Mouse (Mus musculus): ENCODE data around the gene Erp44. TPM values are rescaled to one million over a fixed set of nuclear protein-coding genes. Genes with fewer than 3 reads are reported as not detected.

The Erp44 gene
- polyA plus RNA-seq, 1 experiment from 2014 or later: 89.5 TPM

- H3K36me3 ChIP-seq: no peaks in the 10 kb centered on the region
- ATAC-seq (ENCODE audit: low FRiP score, low read depth): no peak
- H3K9ac ChIP-seq: no peak overlapping the region
- H3K4me3 ChIP-seq: no peak overlapping the region
- no peaks in the 10 kb centered on the region for H3K4me1 ChIP-seq
- 58% methylated on average over 3 of the region's 3 CpGs for WGBS
- no peak overlapping the region for H3K27ac ChIP-seq
- no peaks in the 10 kb centered on the region for H3K27me3 ChIP-seq
- no peak overlapping the region for H3K4me2 ChIP-seq (replicated peaks)
- H3K9me3 ChIP-seq: no peaks in the 10 kb centered on the region
These were observed 53.8 kb downstream of the Erp44 start for GRCm38 (mm10) chr4:48225604-48226003.

DNA sequence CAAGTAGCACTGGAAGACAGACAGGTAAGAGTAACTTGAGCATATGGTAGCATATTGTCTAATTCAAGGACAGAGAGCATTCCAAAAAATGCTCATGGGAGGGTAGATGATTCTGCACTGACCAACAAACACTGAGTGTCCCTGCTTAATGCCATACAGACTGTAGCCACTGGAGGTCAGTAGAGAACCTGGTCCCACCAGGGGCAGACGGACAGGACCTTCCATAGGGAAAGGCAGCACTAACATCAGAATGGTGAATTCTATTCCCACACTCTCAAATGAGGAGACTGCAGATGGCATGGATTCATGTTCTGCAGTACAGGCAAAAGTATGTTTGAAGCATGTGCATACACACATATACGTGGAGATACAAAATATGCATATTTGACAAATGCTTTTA is 54.2 kb downstream of the Erp44 start:
- Histone ChIP-seq H3K4me2 (replicated peaks) (no peak overlapping the region), H3K36me3 (no peaks in the 10 kb centered on the region), H3K27me3 (no peaks in the 10 kb centered on the region), H3K4me3 (no peak overlapping the region), H3K9me3 (no peaks in the 10 kb centered on the region), H3K4me1 (no peaks in the 10 kb centered on the region), H3K9ac (no peak overlapping the region), H3K27ac (no peak overlapping the region)
- 33% methylated on average over 2 of the region's 2 CpGs for WGBS
- no peak for ATAC-seq (ENCODE audit: low FRiP score, low read depth)

DNA sequence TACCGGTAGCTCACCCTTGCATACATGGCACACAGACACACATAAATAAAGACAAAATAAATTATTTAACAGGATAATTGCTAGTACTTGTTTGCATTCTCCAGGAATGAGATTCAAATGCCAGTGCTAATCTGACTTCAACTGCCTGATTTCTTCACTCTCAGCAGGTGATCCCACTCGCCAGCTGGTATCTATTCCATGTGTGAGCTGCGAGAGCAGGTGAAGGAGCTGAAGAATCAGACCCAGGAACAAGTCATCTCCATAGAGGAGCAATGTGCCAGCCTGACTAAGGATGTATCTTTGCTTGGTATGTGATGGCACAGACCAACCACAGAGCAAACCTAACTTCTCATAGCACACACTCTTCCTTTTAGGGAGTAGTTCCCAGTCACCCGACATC is 75.8 kb downstream of the Erp44 start:
- 90% methylated on average over 4 of the region's 4 CpGs for WGBS
- peaks cover 48% of the 10 kb centered on the region for H3K36me3 ChIP-seq
- ATAC-seq (ENCODE audit: low FRiP score, low read depth): no peak
- H3K4me3 ChIP-seq: no peak overlapping the region
- H3K27ac ChIP-seq: no peak overlapping the region
- no peak overlapping the region for H3K9ac ChIP-seq
- no peaks in the 10 kb centered on the region for H3K4me1 ChIP-seq
- no peak overlapping the region for H3K4me2 ChIP-seq (replicated peaks)
- H3K27me3 ChIP-seq: no peaks in the 10 kb centered on the region
- H3K9me3 ChIP-seq: no peaks in the 10 kb centered on the region

- H3K4me3 ChIP-seq: no peak overlapping the region
- no peak overlapping the region for H3K4me2 ChIP-seq (replicated peaks)
- H3K27me3 ChIP-seq: no peaks in the 10 kb centered on the region
- H3K4me1 ChIP-seq: no peaks in the 10 kb centered on the region
- WGBS: 74% methylated on average over 8 of the region's 8 CpGs
- ATAC-seq (ENCODE audit: low FRiP score, low read depth): no peak
- H3K36me3 ChIP-seq: peaks cover 48% of the 10 kb centered on the region
- H3K9me3 ChIP-seq: no peaks in the 10 kb centered on the region
- no peak overlapping the region for H3K9ac ChIP-seq
- H3K27ac ChIP-seq: no peak overlapping the region
These were observed 80.9 kb downstream of the Erp44 start for GRCm38 (mm10) chr4:48198447-48198846.

DNA sequence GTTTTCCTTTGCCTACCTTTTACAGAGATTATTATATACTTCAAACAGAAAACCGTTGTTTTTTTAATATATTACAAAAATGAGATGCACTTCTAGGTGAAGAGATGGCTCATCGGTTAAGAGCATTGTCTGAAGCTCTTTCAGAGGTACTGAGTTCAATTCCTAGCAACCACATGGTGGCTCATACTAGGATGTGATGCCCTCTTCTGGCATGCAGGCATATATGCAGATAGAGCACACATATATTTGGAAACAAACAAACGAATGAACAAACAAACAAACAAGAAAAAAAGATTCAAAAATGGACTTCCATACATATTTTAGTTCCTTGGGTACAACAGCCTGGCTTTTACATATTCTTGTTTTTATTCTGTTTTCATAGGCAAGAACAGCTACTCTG is 81.4 kb downstream of the Erp44 start:
- 87% methylated on average over 3 of the region's 3 CpGs for WGBS

GRCm38 (mm10) chr4:48182115-48182806 is 97.1 kb downstream of the Erp44 start:
- H3K36me3 ChIP-seq: peaks cover 32% of the 10 kb centered on the region; the same call in 1 of the 2 replicates
- H3K9ac ChIP-seq: no peak overlapping the region
- ATAC-seq (ENCODE audit: low FRiP score, low read depth): no peak
- H3K27me3 ChIP-seq: no peaks in the 10 kb centered on the region
- no peak overlapping the region for H3K4me3 ChIP-seq
- H3K9me3 ChIP-seq: no peaks in the 10 kb centered on the region
- no peak overlapping the region for H3K27ac ChIP-seq
- H3K4me1 ChIP-seq: no peaks in the 10 kb centered on the region
- H3K4me2 ChIP-seq (replicated peaks): no peak overlapping the region
- 87% methylated on average over 8 of the region's 8 CpGs for WGBS

More for the DNA sequence above, 81.4 kb downstream of the Erp44 start:
- Histone ChIP-seq H3K27ac (no peak overlapping the region), H3K4me3 (no peak overlapping the region), H3K4me2 (replicated peaks) (no peak overlapping the region), H3K27me3 (no peaks in the 10 kb centered on the region), H3K4me1 (no peaks in the 10 kb centered on the region), H3K9ac (no peak overlapping the region), H3K9me3 (no peaks in the 10 kb centered on the region), H3K36me3 (peaks cover 42% of the 10 kb centered on the region)
- no peak for ATAC-seq (ENCODE audit: low FRiP score, low read depth)

GRCm38 (mm10) chr4:48181366-48181765 is 98.0 kb downstream of the Erp44 start:
- WGBS: 56% methylated on average over 6 of the region's 6 CpGs
- H3K36me3 ChIP-seq: peaks cover 32% of the 10 kb centered on the region; the same call in 1 of the 2 replicates
- H3K4me1 ChIP-seq: no peaks in the 10 kb centered on the region
- H3K27ac ChIP-seq: no peak overlapping the region
- no peaks in the 10 kb centered on the region for H3K27me3 ChIP-seq
- no peak overlapping the region for H3K9ac ChIP-seq
- no peak for ATAC-seq (ENCODE audit: low FRiP score, low read depth)
- H3K9me3 ChIP-seq: no peaks in the 10 kb centered on the region
- no peak overlapping the region for H3K4me3 ChIP-seq
- H3K4me2 ChIP-seq (replicated peaks): no peak overlapping the region

DNA sequence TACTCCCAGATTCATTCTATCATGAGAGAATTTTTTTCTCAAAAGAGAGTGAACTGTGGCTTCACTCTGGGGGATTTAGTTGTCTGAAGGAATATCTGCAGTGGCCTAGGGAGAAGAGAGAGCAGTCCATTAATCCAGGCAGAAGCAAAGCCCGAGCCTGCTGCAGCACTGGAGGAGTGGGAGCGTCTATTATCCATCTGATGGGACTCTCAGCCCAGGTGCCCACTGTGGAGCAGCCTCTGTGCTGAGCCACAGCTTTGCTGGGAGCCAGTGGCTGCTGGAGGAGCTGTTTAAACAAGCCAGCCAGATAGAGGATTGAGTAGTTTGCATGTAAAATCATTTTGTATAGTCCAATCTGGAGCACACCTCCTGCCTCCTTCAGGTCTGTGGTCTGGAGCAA is 98.4 kb downstream of the Erp44 start:
- 23% methylated on average over 2 of the region's 2 CpGs for WGBS
- no peak for ATAC-seq (ENCODE audit: low FRiP score, low read depth)
- Histone ChIP-seq H3K4me2 (replicated peaks) (no peak overlapping the region), H3K4me3 (no peak overlapping the region), H3K4me1 (no peaks in the 10 kb centered on the region), H3K36me3 (peaks cover 32% of the 10 kb centered on the region; the same call in 1 of the 2 replicates), H3K9me3 (no peaks in the 10 kb centered on the region), H3K27me3 (no peaks in the 10 kb centered on the region), H3K9ac (no peak overlapping the region), H3K27ac (peak overlapping the region; percentile 33; the same call in 1 of the 2 replicates)

- ATAC-seq (ENCODE audit: low FRiP score, low read depth): no peak
- 91% methylated on average over 3 of the region's 3 CpGs for WGBS
- Histone ChIP-seq H3K4me2 (replicated peaks) (no peak overlapping the region), H3K4me3 (no peak overlapping the region), H3K9me3 (no peaks in the 10 kb centered on the region), H3K27me3 (no peaks in the 10 kb centered on the region), H3K36me3 (peaks cover 7% of the 10 kb centered on the region; the same call in 1 of the 2 replicates), H3K9ac (no peak overlapping the region), H3K4me1 (no peaks in the 10 kb centered on the region), H3K27ac (no peak overlapping the region)
These were observed 103.7 kb downstream of the Erp44 start for GRCm38 (mm10) chr4:48175666-48176065.

DNA sequence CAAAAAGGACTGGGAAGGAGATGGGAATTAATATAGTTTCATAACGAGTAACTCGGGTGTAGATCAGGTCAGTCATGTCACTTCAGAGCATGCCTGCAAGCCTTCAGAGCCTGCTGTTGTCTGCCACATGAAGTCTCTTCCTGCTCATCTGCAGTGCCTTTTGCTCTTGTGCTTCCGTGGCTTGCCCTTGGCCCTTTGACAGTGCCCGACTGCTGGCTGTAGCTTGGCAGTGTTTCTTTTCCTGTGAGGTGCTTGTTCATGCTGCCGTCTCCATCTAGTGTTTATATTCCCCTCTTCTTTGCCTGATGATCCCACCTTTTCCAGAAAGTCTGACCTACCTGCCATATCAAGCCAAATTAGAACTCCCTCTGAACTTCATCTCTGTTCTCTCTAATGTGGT is 115.5 kb downstream of the Erp44 start:
- no peak overlapping the region for H3K27ac ChIP-seq
- H3K36me3 ChIP-seq: peaks cover 31% of the 10 kb centered on the region
- ATAC-seq (ENCODE audit: low FRiP score, low read depth): no peak
- H3K27me3 ChIP-seq: no peaks in the 10 kb centered on the region
- 84% methylated on average over 5 of the region's 5 CpGs for WGBS
- H3K4me1 ChIP-seq: no peaks in the 10 kb centered on the region
- no peak overlapping the region for H3K4me3 ChIP-seq
- no peak overlapping the region for H3K9ac ChIP-seq
- H3K9me3 ChIP-seq: no peaks in the 10 kb centered on the region
- H3K4me2 ChIP-seq (replicated peaks): no peak overlapping the region

DNA sequence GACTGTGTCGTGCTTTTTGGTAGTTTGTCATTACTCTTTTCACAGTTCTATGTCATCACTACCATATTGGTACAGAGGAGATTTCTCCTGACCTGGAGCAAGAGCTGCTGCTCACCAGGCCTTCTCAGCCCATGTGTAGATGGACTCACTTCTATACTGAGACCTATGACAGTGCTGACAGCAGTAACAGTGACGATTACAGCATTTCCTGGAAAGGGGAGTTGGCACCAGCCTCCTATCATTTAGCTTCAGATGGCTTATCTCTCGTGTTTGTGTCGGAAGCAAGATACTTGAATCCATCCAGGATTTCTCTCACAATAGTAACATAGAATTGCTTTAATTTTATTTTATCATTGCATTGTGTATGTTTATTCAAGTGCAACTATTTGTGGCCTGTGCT is 119.0 kb downstream of the Erp44 start:
- Histone ChIP-seq H3K36me3 (peaks cover 15% of the 10 kb centered on the region), H3K9me3 (no peaks in the 10 kb centered on the region), H3K4me1 (no peaks in the 10 kb centered on the region), H3K27me3 (no peaks in the 10 kb centered on the region), H3K27ac (no peak overlapping the region), H3K4me3 (no peak overlapping the region), H3K4me2 (replicated peaks) (no peak overlapping the region), H3K9ac (no peak overlapping the region)
- WGBS: 86% methylated on average over 4 of the region's 4 CpGs
- no peak for ATAC-seq (ENCODE audit: low FRiP score, low read depth)

DNA sequence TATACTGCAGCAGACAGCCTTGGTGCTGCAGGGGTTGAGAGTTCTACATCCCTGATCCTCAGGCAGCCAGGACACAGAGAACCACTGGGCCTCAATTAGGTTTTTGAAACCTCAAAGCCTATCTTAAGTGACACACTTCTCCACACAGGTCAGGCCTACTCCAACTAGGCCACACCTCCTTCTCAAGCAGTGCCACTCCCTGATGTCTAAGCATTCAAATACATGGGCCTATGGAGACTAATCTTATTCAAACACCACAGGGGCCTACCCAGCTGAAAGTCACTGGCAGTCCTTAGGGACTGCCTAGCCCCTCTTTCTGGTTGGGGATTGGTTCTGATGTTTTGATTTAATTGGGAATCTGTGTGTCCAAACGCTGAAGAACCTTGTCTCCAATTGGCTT is 123.5 kb downstream of the Erp44 start:
- no peak for ATAC-seq (ENCODE audit: low FRiP score, low read depth)
- no peaks in the 10 kb centered on the region for H3K27me3 ChIP-seq
- 81% methylated on average over 1 of the region's 1 CpGs for WGBS

DNA sequence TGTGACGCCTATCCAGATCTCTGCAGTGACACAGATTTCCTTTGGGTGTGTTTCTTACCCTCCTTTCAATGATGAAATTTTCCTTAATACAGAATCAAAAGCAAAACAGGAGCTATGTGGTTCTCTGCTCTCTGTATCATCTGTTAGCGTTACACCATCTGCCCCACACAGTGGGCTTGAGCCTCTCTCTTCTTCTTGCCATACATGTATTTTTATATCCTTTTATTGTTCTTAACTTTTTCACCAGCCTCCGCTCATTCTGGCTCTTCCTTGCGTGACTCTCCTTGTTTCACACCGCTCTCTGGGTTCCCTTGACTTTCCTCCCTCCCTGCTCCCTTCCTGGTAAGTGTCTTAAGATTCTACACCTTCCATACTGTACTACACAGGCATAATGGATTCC is 126.1 kb downstream of the Erp44 start:
- Histone ChIP-seq H3K36me3 (peaks cover 17% of the 10 kb centered on the region), H3K27ac (no peak overlapping the region), H3K9me3 (no peaks in the 10 kb centered on the region), H3K4me2 (replicated peaks) (no peak overlapping the region), H3K27me3 (no peaks in the 10 kb centered on the region), H3K9ac (no peak overlapping the region), H3K4me1 (no peaks in the 10 kb centered on the region), H3K4me3 (no peak overlapping the region)
- 86% methylated on average over 5 of the region's 5 CpGs for WGBS
- no peak for ATAC-seq (ENCODE audit: low FRiP score, low read depth)

More for the DNA sequence above, 123.5 kb downstream of the Erp44 start:
- H3K4me2 ChIP-seq (replicated peaks): no peak overlapping the region
- H3K9me3 ChIP-seq: no peaks in the 10 kb centered on the region
- no peak overlapping the region for H3K27ac ChIP-seq
- no peak overlapping the region for H3K9ac ChIP-seq
- no peaks in the 10 kb centered on the region for H3K4me1 ChIP-seq
- H3K4me3 ChIP-seq: no peak overlapping the region
- peaks cover 21% of the 10 kb centered on the region for H3K36me3 ChIP-seq

Measured in limb, embryonic 13.5 days (tissue).